Mouse (Mus musculus) cerebellum, adult 2 months (tissue): ENCODE measurements around the gene Eme2.

Experiments
- CTCF ChIP-seq: fragments of 200-500 bp; IDR thresholded peaks from 2 replicates; pipeline ENCODE4 v1.5.1; 2011; ENCODE audit warnings: low read depth, mild to moderate bottlenecking, control low read depth, low read length, moderate library complexity, borderline replicate concordance; ENCODE audit not compliant: insufficient read depth
- POLR2A ChIP-seq: fragments of 200-500 bp; IDR thresholded peaks from 2 replicates; pipeline ENCODE4 v1.6.1; 2011; ENCODE audit warnings: low read length, control low read depth, borderline replicate concordance; ENCODE audit not compliant: insufficient read depth

- TF ChIP-seq CTCF, result peak; percentile 7; the same call in 1 of the 2 replicates
- peak; percentile 97; the same call in 1 of the 2 replicates for TF ChIP-seq POLR2A
These were observed 41.7 kb upstream of the Eme2 start, which contains the start of gene Mapk8ip3 for GRCm38 (mm10) chr17:24936259-24937237.
